Mouse (Mus musculus) erythroblast, embryonic 14.5 days (primary cell): ENCODE measurements around the gene Ikzf5. TPM values are rescaled to one million over a fixed set of nuclear protein-coding genes. Genes with fewer than 3 reads are reported as not detected.
A peak's percentile ranks its signal among the peaks of the same experiment; 100 is the strongest.

Source experiments
- H3K27me3 ChIP-seq: 2 replicates; pipeline ENCODE4 v1.6.1; 2012; ENCODE audit warnings: inconsistent platforms; ENCODE audit not compliant: control insufficient read depth
- H3K36me3 ChIP-seq: 2 replicates; pipeline ENCODE4 v1.6.1; 2012; ENCODE audit warnings: mild to moderate bottlenecking, inconsistent platforms; ENCODE audit not compliant: control insufficient read depth
- H3K4me1 ChIP-seq: 2 replicates; pipeline ENCODE4 v1.6.1; 2012; ENCODE audit warnings: inconsistent platforms; ENCODE audit not compliant: control insufficient read depth
- H3K4me3 ChIP-seq: replicated peaks from 2 replicates; pipeline ENCODE3; 2012; ENCODE audit warnings: moderate library complexity, mild to moderate bottlenecking, inconsistent platforms
- H3K9me3 ChIP-seq: 2 replicates; pipeline ENCODE4 v1.6.1; 2012; ENCODE audit warnings: low read length, inconsistent platforms, mixed read lengths; ENCODE audit not compliant: control insufficient read depth
- GATA1 ChIP-seq: IDR thresholded peaks from 2 replicates; pipeline ENCODE4 v1.6.1; 2012; ENCODE audit warnings: low read length, inconsistent platforms, mixed read lengths
- TAL1 ChIP-seq: IDR thresholded peaks from 3 replicates; pipeline ENCODE4 v1.6.1; 2012; ENCODE audit warnings: low read length, inconsistent platforms, mixed read lengths
- polyA plus RNA-seq: library from polyadenylated mRNA; stranded (reverse); fragments of >175 nt; gene quantifications from 2 replicates; pipeline ENCODE4 v1.2.3, GENCODE M21; 2012

Ikzf5 gene
- polyA plus RNA-seq, 1 experiment, result 1.7 TPM

GRCm38 (mm10) chr7:131362615-131363300 lies 47.6 kb downstream of the Ikzf5 start, which contains the start of gene 2310057M21Rik:
TSS of gene 2310057M21Rik (minus strand) at chr7:131362759.
- peaks cover 32% of the 10 kb centered on the region for H3K4me1 ChIP-seq
- peak within 1 kb of the TSS; percentile 88 for H3K4me3 ChIP-seq
- TF ChIP-seq GATA1 (no peak), TAL1 (no peak)
- peaks cover 31% of the 10 kb centered on the region for H3K36me3 ChIP-seq
- H3K9me3 ChIP-seq, result no peaks in the 10 kb centered on the region
- peaks cover 12% of the 10 kb centered on the region for H3K27me3 ChIP-seq

DNA sequence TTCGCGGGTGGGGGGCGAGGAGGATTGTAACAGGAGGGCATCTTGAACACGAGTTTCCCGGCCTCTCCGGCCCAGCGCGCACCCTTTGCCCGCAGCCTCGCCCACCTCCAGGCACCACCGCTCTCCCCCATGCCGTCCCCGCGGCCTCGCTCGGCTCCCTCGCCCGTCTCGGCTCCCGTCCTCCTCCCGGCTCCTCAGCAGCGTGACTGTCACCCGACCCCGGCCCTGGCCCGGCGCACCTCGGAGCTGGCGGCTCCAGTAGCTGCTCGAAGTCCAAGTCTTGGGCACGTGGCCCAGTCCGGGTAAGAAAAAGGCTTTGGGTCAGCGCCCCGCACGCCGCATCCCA lies 48.1 kb downstream of the Ikzf5 start:
- Histone ChIP-seq H3K36me3 (peaks cover 36% of the 10 kb centered on the region), H3K9me3 (no peaks in the 10 kb centered on the region), H3K4me1 (peaks cover 32% of the 10 kb centered on the region), H3K27me3 (peaks cover 7% of the 10 kb centered on the region), H3K4me3 (peak overlapping the region; percentile 88)
- TF ChIP-seq TAL1, result no peak
- TF ChIP-seq GATA1, result no peak

GRCm38 (mm10) chr7:131356105-131356504 lies 54.2 kb downstream of the Ikzf5 start:
- Histone ChIP-seq H3K4me1 (peaks cover 3% of the 10 kb centered on the region), H3K27me3 (no peaks in the 10 kb centered on the region), H3K36me3 (peaks cover 85% of the 10 kb centered on the region), H3K4me3 (no peak overlapping the region), H3K9me3 (no peaks in the 10 kb centered on the region)
- no peak for TF ChIP-seq GATA1
- no peak for TF ChIP-seq TAL1

DNA sequence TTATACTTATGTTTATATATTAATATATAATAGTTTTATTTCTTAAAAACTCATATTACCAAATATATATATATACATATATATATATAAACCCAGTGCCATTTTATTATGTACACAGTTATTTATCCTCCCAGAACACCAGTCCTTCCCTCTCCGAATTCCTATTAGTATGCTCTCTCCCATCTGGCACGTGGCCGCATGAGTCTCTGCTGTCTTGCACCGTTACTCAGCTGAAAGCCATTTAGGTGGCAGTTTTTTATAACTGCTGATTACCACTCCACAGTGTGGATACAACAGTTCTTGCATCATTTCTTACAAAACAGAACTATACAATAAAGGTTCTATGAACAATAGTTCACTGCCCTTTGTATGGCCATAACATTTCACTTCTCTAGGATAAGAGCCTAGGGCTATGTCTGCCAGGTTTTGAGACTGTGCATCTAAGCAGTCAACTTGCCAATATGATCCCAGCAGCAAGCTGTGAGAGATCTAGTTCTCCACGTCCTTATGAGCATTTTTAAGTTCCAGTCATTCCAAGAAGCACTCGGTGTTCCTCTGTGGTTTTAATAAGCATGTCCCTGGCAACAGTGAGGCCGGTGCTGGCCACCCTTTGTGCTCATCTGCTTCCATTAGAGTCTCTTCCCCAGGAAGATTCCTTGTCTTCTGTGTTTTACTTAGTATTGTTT lies 64.3 kb downstream of the Ikzf5 start:
- no peaks in the 10 kb centered on the region for H3K27me3 ChIP-seq
- no peak for TF ChIP-seq GATA1
- H3K36me3 ChIP-seq, result peaks cover 85% of the 10 kb centered on the region
- no peak overlapping the region for H3K4me3 ChIP-seq
- H3K9me3 ChIP-seq, result no peaks in the 10 kb centered on the region
- no peaks in the 10 kb centered on the region for H3K4me1 ChIP-seq

Other genes with a start within 250 kb of the Ikzf5 start
- not detected in 2 replicates for gene 5430419D17Rik, start 236.1 kb downstream of the Ikzf5 start, polyA plus RNA-seq
- gene Cuzd1, start 88.2 kb downstream of the Ikzf5 start, polyA plus RNA-seq, result not detected in 2 replicates
- not detected in 2 replicates for gene Fam24b, start 81.0 kb downstream of the Ikzf5 start, polyA plus RNA-seq
- gene Fam24a, start 76.7 kb downstream of the Ikzf5 start, polyA plus RNA-seq, result not detected in 2 replicates
- 1.5 and 1.8 TPM in 2 replicates for gene 2310057M21Rik, start 47.8 kb downstream of the Ikzf5 start, polyA plus RNA-seq
- gene Pstk, start 39.4 kb downstream of the Ikzf5 start, polyA plus RNA-seq, result 1.7 and 2.4 TPM in 2 replicates
- gene Acadsb, start 80 bp upstream of the Ikzf5 start, polyA plus RNA-seq, result 0.08 and 0.17 TPM in 2 replicates
- not detected in 2 replicates for gene Hmx3, start 132.3 kb upstream of the Ikzf5 start, polyA plus RNA-seq
- gene Hmx2, start 138.3 kb upstream of the Ikzf5 start, polyA plus RNA-seq, result not detected in 2 replicates
- 3.2 and 4.1 TPM in 2 replicates for gene Bub3, start 149.7 kb upstream of the Ikzf5 start, polyA plus RNA-seq